Mouse (Mus musculus): ENCODE results near the gene Gpn2. TPM values are rescaled to one million over a fixed set of nuclear protein-coding genes. Genes with fewer than 3 reads are reported as not detected.

Gpn2 gene
- 11.5 TPM for polyA plus RNA-seq (2015; fragmentation: Illumina TruSeq; extraction: RNeasy Lipid Tissue Mini Kit (QIAGEN cat#74804); ENCODE audit: low read depth, low replicate concordance)

DNA sequence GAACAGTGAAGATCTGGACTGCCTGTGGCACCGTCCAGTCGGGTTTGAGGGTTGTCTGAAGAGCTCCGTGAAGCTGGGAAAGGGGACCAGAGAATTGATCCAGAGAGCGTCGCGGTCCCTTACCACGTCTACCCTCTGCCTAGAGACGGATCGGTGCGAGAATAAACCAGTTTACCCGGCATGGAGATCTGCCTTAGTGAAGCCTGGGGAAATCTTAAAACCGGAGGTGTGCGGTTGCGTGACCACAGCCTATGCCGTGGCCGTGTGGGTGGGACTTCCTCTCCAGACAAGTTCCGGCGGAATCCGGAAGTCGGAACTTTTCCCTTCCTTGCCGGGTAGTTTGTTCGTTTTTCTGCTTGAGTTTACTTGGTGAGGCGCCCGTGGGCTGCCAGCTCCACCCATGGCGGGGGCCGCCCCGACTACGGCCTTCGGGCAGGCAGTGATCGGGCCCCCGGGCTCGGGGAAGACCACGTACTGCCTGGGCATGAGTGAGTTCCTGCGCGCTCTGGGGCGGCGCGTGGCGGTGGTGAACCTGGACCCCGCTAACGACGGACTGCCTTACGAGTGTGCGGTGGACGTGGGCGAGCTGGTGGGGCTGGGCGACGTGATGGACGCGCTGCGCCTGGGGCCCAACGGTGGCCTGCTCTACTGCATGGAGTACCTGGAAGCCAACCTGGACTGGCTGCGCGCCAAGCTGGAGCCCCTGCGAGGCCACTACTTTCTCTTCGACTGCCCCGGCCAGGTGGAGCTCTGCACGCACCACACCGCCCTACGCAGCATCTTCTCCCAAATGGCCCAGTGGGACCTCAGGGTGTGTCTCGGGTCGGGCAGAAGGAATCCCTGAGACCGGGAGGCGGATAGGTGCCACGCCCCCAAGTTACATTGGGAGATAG, at the start of gene Gpn2:
TSS of gene Gpn2 (plus strand) at position 304 of the 893 bp plus-strand sequence.

DNA sequence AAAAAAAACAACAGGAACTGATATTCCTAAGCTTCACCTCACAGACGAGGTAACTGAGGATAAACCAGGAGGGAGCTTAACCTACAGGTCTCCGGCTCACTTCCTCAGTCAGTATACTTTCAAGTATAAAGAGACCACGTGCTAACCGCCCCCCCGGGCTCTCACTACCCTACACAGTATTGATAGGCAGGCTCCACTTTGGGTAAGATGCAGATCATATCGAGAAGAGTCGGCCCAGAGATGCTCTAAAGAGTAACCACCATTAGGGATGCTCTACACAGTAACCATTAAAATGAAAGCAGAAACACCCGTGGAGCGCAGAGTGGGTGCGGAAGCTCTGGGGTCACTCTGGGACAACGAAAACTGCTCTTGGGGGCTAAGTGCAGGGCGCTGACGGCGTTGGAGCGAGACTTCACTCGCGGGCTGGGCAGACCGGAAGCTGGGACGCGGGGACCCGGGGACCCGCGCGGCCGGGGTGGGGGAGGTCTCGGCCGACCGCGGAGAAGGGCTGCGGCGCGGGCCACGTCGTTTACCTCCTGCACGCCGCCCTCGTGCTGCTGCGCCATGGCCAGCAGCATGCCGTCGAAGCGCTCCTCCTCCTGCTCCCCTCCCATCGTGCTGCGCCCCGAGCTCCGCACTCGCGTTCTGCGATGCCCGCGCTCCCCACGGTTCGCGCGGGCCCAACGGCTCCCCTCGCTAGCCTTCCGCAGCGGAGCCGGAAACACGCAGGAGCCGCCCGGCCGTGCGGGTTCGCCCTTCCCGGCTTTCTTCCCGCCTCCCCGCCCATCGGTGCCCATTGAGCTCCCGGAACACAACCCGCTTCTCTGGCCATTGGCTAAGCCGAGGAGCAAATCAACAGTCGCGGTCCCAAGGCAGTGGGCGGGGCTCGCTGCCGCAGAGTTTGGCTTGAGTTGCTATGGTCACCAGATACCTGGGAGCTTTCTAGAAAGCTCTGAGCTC, 38.6 kb upstream of the Gpn2 start, which contains the start of gene Nudc:
TSS of gene Nudc (minus strand) at position 725 of the 960 bp plus-strand sequence.

DNA sequence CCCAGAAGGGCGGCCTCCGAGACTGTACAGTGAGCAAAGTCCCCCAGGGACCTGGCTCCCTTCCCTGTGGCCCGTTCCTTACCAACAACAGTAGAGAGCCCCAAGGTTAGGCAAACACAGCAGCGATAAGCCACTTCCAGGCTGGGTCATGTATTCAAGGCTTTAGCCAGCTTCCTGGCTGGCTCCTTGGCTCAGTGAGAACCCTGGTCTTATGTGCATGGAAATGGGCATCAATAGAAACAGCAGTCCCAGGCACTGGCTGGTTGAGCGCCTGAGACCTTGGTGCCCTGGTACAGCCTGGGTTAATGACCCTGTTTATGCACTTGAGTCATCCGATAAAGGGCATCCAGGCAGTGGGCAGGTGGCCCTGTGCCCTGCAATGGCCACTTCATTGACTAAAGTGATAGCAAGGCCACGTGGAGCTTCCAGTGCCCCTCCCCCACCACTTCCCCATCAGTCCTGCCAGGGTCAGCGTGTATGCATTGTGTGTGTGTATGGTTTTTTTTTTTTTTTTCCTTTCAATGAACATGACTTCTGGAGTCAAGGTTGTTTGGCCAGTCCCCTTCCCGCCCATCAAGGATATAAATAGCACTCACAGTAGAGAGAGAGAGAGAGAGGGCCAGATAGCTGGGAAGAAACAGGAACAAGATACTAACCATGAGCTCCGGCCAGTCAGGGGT, 31.3 kb upstream of the Gpn2 start, which contains the start of gene Nr0b2:
TSS of gene Nr0b2 (plus strand) at position 609 of the 680 bp plus-strand sequence.

DNA sequence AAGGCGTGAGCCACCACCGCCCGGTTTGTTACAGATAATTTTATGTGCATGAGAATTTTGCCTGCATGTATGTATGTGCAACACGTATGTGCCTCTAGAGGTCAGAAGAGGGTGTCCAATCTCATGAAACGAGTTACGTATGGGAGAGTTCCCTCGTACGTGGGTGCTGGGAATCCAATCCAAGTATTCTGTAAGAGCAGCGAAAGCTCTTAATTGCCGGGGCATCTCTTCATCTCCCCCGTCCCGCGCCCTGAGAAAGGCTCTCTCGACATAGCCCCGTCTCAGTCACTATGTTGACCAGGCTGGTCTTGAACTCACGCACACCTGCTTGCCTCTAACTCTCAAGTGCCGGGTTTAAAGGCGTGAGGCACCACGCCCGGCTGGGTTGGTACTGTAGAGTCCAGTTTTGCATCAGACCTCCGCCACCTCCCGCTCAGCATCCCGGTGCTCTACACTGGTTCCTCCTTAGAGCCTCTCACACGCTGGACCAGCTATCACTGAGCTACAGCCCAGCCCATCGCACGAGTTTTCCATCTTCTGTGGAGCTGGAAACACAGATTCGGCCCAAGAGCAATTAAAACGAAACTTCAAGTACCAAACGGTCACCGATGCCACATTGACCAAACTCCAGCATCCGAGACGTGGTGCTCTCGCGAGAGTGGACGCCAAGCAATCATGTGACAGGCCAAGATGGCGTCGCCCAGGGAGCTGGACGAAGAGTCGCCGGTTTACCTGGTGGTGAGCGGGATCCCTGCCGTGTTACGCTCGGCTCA, 9.9 kb upstream of the Gpn2 start, which contains the start of gene Gpatch3:
TSS of gene Gpatch3 (plus strand) at position 676 of the 773 bp plus-strand sequence.

DNA sequence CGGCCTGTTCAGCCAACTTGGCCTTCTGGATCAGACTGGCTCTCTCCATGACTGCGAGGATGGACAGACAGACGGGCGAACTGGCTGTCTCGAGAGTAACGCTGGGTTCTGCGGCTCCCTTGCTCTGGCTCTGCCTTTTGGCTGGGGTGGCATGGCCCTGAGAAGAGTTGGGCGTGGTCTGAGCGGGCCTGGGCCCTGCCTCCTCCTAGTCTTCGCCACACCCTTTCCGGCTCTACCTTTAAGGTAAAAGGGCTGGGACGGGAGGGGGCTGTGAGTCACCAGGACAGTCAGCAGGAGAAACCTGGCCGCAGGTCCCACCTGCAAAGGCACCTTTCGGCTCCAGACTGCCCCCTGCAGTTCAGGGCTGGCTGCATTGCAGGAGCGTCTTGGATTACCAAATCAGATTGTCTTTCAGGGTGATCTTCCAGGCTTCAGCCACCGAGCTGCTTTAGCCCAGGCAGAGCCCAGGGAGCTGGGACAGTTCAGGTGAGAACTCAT, 17.6 kb downstream of the Gpn2 start, which contains the start of gene Sfn:
TSS of gene Sfn (minus strand) at position 448 of the 498 bp plus-strand sequence.

Other genes starting within 250 kb of the Gpn2 start
- 36.3 TPM for gene Wdtc1, start 230.9 kb upstream of the Gpn2 start, polyA plus RNA-seq (2015; fragmentation: Illumina TruSeq; extraction: RNeasy Lipid Tissue Mini Kit (QIAGEN cat#74804); ENCODE audit: low read depth, low replicate concordance)
- 30.9 TPM for gene Slc9a1, start 214.7 kb upstream of the Gpn2 start, polyA plus RNA-seq (2015; fragmentation: Illumina TruSeq; extraction: RNeasy Lipid Tissue Mini Kit (QIAGEN cat#74804); ENCODE audit: low read depth, low replicate concordance)
- gene Tent5b, start 104.2 kb upstream of the Gpn2 start, polyA plus RNA-seq (2015; fragmentation: Illumina TruSeq; extraction: RNeasy Lipid Tissue Mini Kit (QIAGEN cat#74804); ENCODE audit: low read depth, low replicate concordance) = not detected
- 286 TPM for gene Trnp1, start 85.8 kb upstream of the Gpn2 start, polyA plus RNA-seq (2015; fragmentation: Illumina TruSeq; extraction: RNeasy Lipid Tissue Mini Kit (QIAGEN cat#74804); ENCODE audit: low read depth, low replicate concordance)
- gene Kdf1, start 65.4 kb upstream of the Gpn2 start, polyA plus RNA-seq (2015; fragmentation: Illumina TruSeq; extraction: RNeasy Lipid Tissue Mini Kit (QIAGEN cat#74804); ENCODE audit: low read depth, low replicate concordance) = 0.27 TPM
- gene Nudc, start 38.4 kb upstream of the Gpn2 start, polyA plus RNA-seq (2015; fragmentation: Illumina TruSeq; extraction: RNeasy Lipid Tissue Mini Kit (QIAGEN cat#74804); ENCODE audit: low read depth, low replicate concordance) = 177 TPM
- gene Nr0b2, start 31.0 kb upstream of the Gpn2 start, polyA plus RNA-seq (2015; fragmentation: Illumina TruSeq; extraction: RNeasy Lipid Tissue Mini Kit (QIAGEN cat#74804); ENCODE audit: low read depth, low replicate concordance) = not detected
- 7.6 TPM for gene Gpatch3, start 9.6 kb upstream of the Gpn2 start, polyA plus RNA-seq (2015; fragmentation: Illumina TruSeq; extraction: RNeasy Lipid Tissue Mini Kit (QIAGEN cat#74804); ENCODE audit: low read depth, low replicate concordance)
- 1.0 TPM for gene Sfn, start 17.8 kb downstream of the Gpn2 start, polyA plus RNA-seq (2015; fragmentation: Illumina TruSeq; extraction: RNeasy Lipid Tissue Mini Kit (QIAGEN cat#74804); ENCODE audit: low read depth, low replicate concordance)
- gene Zdhhc18, start 65.8 kb downstream of the Gpn2 start, polyA plus RNA-seq (2015; fragmentation: Illumina TruSeq; extraction: RNeasy Lipid Tissue Mini Kit (QIAGEN cat#74804); ENCODE audit: low read depth, low replicate concordance) = 37.2 TPM
- gene Pigv, start 88.3 kb downstream of the Gpn2 start, polyA plus RNA-seq (2015; fragmentation: Illumina TruSeq; extraction: RNeasy Lipid Tissue Mini Kit (QIAGEN cat#74804); ENCODE audit: low read depth, low replicate concordance) = 6.7 TPM
- gene Arid1a, start 172.4 kb downstream of the Gpn2 start, polyA plus RNA-seq (2015; fragmentation: Illumina TruSeq; extraction: RNeasy Lipid Tissue Mini Kit (QIAGEN cat#74804); ENCODE audit: low read depth, low replicate concordance) = 31.9 TPM